Mouse (Mus musculus): ENCODE data around the gene Slc25a48.

Gene Slc25a48

DNA sequence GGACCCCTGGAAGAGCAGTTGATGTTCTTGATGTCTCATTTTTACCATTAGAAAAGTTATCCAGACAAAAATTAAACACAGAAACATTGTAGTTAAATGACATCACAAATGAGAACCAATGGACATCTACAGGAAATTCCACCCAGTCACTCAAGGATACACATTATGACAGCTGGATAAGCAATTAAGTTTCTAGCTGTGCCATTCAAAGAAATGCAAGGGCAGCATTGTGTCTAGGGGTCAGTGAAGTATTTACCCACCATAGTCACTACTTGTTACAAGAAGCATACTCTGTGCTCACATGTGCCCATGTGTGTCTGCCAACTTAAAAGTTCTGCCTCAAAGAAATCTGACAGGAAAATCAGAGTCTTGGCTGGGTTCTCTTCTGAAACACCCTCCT, 75.4 kb downstream of the Slc25a48 start:
- no peak for DNase-seq (ENCODE audit: low spot score)

DNA sequence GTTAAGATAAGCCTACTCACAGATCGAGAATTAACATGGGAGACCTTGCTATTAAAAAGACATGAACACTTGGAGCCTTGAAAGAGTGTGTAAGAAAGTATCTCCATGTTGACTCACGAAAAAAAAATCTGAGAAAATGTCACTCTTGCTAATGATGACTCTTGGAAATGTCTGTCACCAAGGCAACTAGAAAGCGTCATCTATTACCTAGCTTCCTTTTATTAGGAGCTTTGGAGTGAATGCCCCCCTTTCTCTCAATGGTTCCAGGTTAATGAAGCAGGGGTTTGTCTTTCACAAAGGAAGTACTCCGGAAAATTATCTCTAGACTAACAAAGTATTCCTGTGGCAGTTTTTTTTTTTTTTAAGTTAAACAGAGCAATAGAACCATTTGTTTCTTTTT, 78.2 kb downstream of the Slc25a48 start:
- DNase-seq (ENCODE audit: low spot score), result no peak

DNA sequence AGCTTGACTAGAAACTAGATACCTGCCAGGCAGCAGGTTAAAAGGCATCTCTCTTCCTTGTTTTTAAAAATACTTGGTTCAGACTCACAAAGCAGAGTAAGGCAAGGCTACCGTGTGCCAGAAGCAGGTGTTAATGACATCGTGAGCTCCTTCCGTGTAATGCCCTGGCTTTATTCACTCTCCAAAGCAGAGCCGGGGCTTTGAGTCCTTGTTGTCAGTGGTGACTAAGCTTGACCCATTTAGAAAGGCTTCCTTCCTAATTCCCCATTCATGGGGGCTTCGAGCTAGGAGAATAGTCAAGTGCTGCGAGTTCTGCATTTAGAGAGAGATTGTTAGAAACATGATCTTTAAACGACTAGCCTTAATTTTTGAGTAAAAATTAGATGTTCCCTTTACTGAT, 78.7 kb downstream of the Slc25a48 start:
- no peak for DNase-seq (ENCODE audit: low spot score)

DNA sequence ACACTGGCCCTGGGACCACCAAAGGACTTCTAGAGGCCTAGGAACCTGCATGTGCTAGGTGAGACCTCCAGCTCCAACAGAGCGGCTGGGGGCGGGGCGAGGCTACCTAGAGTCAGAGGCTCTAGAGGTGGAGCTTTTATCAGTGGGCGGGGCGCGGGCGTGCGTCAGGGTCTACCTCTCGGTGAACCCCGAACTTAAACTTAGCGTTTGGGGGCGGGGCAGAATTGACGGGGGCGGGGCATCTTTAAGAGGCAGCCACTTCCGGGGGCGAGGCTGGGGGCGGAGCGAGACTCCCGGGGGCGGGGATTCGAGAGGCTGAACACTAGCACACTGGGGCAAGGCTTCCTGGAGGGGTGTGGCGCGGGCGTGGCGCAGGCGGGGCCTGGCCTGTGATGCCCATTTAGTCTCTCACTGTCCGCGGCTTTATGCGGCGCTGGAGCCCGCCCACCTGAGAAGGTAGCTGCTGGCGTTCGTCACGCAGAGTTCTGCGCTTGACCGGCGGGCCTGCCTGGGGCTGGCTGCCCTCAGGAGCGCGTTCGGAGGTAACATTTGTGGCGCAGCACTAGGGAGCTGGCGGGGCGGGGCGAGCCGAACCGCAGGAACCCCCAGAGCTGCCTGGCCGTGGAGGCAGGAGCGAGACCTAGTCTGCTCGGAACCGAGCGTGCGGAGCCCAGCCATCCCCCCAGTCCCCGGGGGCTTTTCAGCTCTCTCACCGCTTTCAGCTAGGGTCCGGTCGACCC, 84.1 kb downstream of the Slc25a48 start, which contains the start of gene Fbxl21:
Fbxl21 (plus strand) TSS at position 392 of the 740 bp plus-strand sequence.
- DNase-seq (ENCODE audit: low spot score), result peak; percentile 88

DNA sequence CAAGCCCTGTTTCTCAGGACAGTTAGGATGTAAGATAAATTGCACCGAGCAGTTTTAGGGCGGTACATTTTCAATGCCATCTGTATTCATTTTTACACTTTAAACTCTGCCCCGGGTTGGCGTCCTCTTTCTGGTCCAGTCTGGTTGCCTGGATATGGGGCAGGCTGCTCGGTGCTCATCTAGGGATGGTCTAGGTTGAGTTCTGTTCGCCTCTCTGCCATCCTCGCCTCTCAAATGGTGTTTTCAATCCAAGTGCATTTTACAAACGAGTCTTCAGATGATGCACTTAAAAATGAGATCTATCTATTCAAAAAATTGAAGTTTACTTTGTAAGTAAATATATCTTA, 84.6 kb downstream of the Slc25a48 start:
- DNase-seq (ENCODE audit: low spot score), result no peak
